Mouse (Mus musculus) stomach, embryonic 14.5 days (tissue): Measurements from ENCODE around the gene Hist2h3c1. TPM values are rescaled to one million over a fixed set of nuclear protein-coding genes. Genes with fewer than 3 reads are reported as not detected.
"Not testable (repeated sequence)": the region's sequence is repeated elsewhere in the genome, so short reads cannot be mapped to it uniquely, and the experiment has no call there.

ENCODE experiments used
- ATAC-seq: fragments of 200-750 bp; cut with Nextera tagmentation; 2 replicates; pipeline ENCODE4 v1.8.0; 2017; ENCODE audit warnings: low read depth, moderate TSS enrichment; ENCODE audit not compliant: insufficient number of reproducible peaks, insufficient read depth, low FRiP score
- H3K27ac ChIP-seq: fragments of 300-500 bp; sonication (generic); 2 replicates; pipeline ENCODE4 v1.5.1; 2014; ENCODE audit warnings: mild to moderate bottlenecking, low read length, moderate library complexity, mixed read lengths
- H3K27me3 ChIP-seq: fragments of 300-500 bp; sonication (generic); 2 replicates; pipeline ENCODE4 v1.6.1; 2014; ENCODE audit warnings: low read length, control low read depth, mixed read lengths; ENCODE audit not compliant: control insufficient read depth, insufficient read depth
- H3K36me3 ChIP-seq: fragments of 300-500 bp; sonication (generic); 2 replicates; pipeline ENCODE4 v1.6.1; 2014; ENCODE audit warnings: mild to moderate bottlenecking, control low read depth, low read length, moderate library complexity, mixed read lengths; ENCODE audit not compliant: control insufficient read depth, insufficient read depth
- H3K4me1 ChIP-seq: fragments of 300-500 bp; sonication (generic); 2 replicates; pipeline ENCODE4 v1.6.1; 2014; ENCODE audit warnings: low read length, control low read depth, mixed read lengths; ENCODE audit not compliant: control insufficient read depth, insufficient read depth
- H3K4me2 ChIP-seq: fragments of 300-500 bp; sonication (generic); replicated peaks from 2 replicates; pipeline ENCODE4 v1.6.1; 2014; ENCODE audit warnings: low read depth, low read length, control low read depth
- H3K4me3 ChIP-seq: fragments of 300-500 bp; sonication (generic); 2 replicates; pipeline ENCODE4 v1.5.1; 2014; ENCODE audit warnings: low read depth, low read length, control low read depth
- H3K9ac ChIP-seq: fragments of 300-500 bp; sonication (generic); replicated peaks from 2 replicates; pipeline ENCODE4 v1.6.1; 2014; ENCODE audit warnings: low read depth, mild to moderate bottlenecking, control low read depth, low read length, moderate library complexity, mixed read lengths
- H3K9me3 ChIP-seq: fragments of 300-500 bp; sonication (generic); 2 replicates; pipeline ENCODE4 v1.6.1; 2016; ENCODE audit warnings: low read depth, low read length, control low read depth; ENCODE audit not compliant: control insufficient read depth
- WGBS: fragments of 180-500 bp; shearing (Covaris S2); extraction: QIAGEN DNeasy Blood & Tissue Kit; methylation state at CpG from one replicate; pipeline ENCODE4 v1.1.7; 2014; 5-methylcytosine and 5-hydroxymethylcytosine counted together
- polyA plus RNA-seq: library from polyadenylated mRNA; unstranded; fragments of >200 nt; fragmentation: Nextera tagmentation; extraction: Ambion mirVana; gene quantifications from 2 replicates; pipeline ENCODE4 v1.2.1, GENCODE M21; 2014

Hist2h3c1 gene
- polyA plus RNA-seq, 1 experiment from 2014 or later: 3.0 TPM

DNA sequence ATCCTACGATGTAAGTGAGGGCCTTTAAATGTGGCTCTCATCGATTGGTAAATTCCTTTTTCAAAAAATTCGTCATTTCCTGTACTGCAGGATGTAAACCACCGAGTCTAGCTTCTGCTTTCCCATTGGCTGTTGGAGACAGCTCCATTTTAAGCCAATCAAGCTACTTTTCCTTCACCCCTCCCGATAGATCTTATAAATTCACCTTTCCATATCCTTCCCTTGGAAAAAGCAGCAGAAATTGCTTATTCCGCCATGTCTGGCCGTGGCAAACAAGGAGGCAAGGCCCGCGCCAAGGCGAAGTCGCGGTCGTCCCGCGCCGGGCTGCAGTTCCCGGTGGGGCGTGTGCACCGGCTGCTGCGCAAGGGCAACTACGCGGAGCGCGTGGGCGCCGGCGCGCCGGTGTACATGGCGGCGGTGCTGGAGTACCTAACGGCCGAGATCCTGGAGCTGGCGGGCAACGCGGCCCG lies 26.8 kb upstream of the Hist2h3c1 start, which contains the start of the genes Bola1 and Hist2h2ab:
Gene Bola1 (minus strand): TSS at position 49 of the 470 bp plus-strand sequence.
Gene Hist2h2ab (plus strand): TSS at position 205 of the 470 bp plus-strand sequence.
- under 1% methylated on average over 37 of the region's 37 CpGs for WGBS
- peak within 1 kb of the TSS; percentile 96 for H3K27ac ChIP-seq

DNA sequence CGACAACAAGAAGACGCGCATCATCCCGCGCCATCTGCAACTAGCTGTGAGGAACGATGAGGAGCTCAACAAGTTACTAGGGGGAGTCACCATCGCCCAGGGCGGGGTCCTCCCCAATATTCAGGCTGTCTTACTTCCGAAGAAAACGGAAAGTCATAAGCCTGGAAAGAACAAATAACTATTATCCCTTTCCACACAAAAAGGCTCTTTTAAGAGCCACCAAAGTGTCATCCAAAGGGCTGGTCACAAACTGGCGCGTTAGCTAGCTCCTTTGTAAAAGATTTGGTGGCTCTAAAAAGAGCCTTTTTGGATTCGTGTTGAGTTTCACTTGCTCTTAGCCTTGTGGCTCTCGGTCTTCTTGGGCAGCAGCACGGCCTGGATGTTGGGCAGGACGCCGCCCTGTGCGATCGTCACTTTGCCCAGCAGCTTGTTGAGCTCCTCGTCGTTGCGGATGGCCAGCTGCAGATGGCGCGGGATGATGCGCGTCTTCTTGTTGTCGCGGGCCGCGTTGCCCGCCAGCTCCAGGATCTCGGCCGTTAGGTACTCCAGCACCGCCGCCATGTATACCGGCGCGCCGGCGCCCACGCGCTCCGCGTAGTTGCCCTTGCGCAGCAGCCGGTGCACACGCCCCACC lies 26.2 kb upstream of the Hist2h3c1 start:
- Histone ChIP-seq H3K9ac (peak overlapping the region; percentile 57), H3K4me1 (peaks cover 22% of the 10 kb centered on the region), H3K27ac (peak overlapping the region; percentile 96), H3K4me2 (peak overlapping the region; percentile 90), H3K4me3 (peak overlapping the region; percentile 46)
- H3K36me3 ChIP-seq, ATAC-seq, H3K27me3 ChIP-seq, H3K9me3 ChIP-seq: not testable (repeated sequence)
- under 1% methylated on average over 27 of the region's 47 CpGs for WGBS

More for the DNA sequence above, 26.8 kb upstream of the Hist2h3c1 start, which contains the start of the genes Bola1 and Hist2h2ab:
- H3K27me3 ChIP-seq: no peaks in the 10 kb centered on the region
- peak within 1 kb of the TSS; percentile 90 for H3K4me2 ChIP-seq
- H3K9me3 ChIP-seq: no peaks in the 10 kb centered on the region
- H3K4me1 ChIP-seq: peaks cover 22% of the 10 kb centered on the region
- H3K4me3 ChIP-seq: peak within 1 kb of the TSS; percentile 46
- no peaks in the 10 kb centered on the region for H3K36me3 ChIP-seq
- H3K9ac ChIP-seq: peak within 1 kb of the TSS; percentile 57
- peak; percentile 86 for ATAC-seq

DNA sequence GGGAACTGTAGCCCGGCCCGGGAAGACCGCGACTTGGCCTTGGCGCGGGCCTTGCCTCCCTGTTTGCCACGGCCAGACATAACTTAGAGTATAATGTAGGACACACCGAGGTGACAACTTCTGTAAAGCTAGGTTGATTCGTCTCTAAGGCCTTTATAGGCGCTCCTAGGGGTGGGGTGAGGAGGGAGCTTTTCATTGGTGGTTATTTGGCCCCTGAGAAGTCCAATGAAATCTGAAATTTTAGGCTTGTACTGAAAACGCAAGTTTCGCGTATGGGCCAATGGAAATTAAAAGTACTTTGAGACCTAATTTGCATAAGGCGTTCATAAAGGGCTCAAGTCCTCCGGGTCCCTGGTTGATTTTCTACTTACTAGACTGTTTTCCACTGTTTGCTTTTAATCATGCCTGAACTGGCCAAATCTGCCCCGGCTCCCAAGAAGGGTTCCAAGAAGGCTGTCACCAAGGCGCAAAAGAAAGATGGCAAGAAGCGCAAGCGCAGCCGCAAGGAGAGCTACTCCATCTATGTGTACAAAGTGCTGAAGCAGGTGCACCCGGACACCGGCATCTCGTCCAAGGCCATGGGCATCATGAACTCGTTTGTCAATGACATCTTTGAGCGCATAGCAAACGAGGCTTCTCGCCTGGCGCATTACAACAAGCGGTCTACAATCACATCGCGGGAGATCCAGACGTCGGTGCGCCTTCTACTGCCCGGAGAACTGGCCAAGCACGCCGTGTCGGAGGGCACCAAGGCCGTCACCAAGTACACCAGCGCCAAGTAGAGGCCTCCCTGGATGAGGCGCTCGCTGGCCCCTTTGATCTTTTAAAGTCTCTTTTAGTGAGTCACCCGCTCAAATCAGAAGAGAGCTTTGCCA lies 25.5 kb upstream of the Hist2h3c1 start, which contains the start of the genes Hist2h2ac and Hist2h2be:
Gene Hist2h2ac (minus strand): TSS at position 116 of the 875 bp plus-strand sequence.
Gene Hist2h2be (plus strand): TSS at position 355 of the 875 bp plus-strand sequence.
- H3K9me3 ChIP-seq: no peaks in the 10 kb centered on the region
- H3K4me2 ChIP-seq: peak within 1 kb of the TSS; percentile 90
- peak within 1 kb of the TSS; percentile 46 for H3K4me3 ChIP-seq
- H3K36me3 ChIP-seq: no peaks in the 10 kb centered on the region
- peaks cover 22% of the 10 kb centered on the region for H3K4me1 ChIP-seq
- H3K27ac ChIP-seq: peak within 1 kb of the TSS; percentile 96
- peak within 1 kb of the TSS; percentile 57 for H3K9ac ChIP-seq
- no peaks in the 10 kb centered on the region for H3K27me3 ChIP-seq
- peak; percentile 92 for ATAC-seq
- WGBS: under 1% methylated on average over 43 of the region's 43 CpGs

DNA sequence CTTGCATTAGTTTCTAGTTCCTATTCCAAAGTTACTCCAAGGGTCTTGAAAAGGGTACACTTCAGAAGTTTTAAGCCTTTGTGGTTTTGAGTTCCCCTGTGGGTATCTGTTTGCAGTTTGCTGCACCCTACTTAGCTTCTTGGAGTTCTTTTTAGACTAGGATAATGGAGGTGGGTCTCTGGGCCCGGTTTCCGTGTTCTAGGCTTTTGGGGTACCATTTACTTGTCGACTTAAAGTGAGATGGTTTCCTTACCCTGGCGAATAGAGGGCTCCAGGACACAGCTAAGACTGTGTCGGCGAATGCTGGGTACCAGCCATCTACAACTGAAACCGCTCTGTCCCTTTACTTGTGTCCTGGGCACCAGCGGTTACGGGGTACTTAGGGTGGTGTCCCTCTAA lies 24.8 kb upstream of the Hist2h3c1 start:
- ATAC-seq: no peak
- H3K9ac ChIP-seq: peak overlapping the region; percentile 48

DNA sequence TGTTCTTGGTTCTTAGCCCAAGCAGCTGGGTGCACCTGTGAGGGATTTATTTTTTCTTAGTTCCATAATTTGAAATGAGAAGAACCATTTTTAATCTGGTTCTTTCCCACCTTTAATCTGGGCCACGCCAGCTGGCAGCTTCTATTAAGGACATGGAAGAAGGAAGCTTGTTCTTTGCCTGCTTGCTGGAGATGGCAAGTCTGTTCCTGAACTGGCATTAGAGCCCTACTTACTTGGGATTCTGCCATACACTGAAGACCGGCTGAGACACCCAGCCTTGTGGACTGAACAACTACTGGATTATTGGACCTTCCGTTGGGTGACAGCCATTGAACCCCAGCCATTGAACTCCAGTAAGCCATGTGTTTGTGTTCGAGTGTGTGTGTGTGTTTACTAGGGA lies 23.7 kb upstream of the Hist2h3c1 start:
- Histone ChIP-seq H3K9ac (no peak overlapping the region), H3K4me1 (peaks cover 22% of the 10 kb centered on the region), H3K27me3 (no peaks in the 10 kb centered on the region), H3K4me2 (peak overlapping the region; percentile 90; the same call in 1 of the 2 replicates), H3K9me3 (no peaks in the 10 kb centered on the region), H3K36me3 (no peaks in the 10 kb centered on the region), H3K27ac (no peak overlapping the region), H3K4me3 (no peak overlapping the region)
- no peak for ATAC-seq
- whole genome bisulfite sequencing: 90% methylated on average over 4 of the region's 4 CpGs

More for the DNA sequence above, 24.8 kb upstream of the Hist2h3c1 start:
- Histone ChIP-seq H3K4me3 (peak overlapping the region; percentile 46), H3K36me3 (no peaks in the 10 kb centered on the region), H3K4me2 (peak overlapping the region; percentile 90), H3K9me3 (no peaks in the 10 kb centered on the region), H3K27ac (peak overlapping the region; percentile 96), H3K27me3 (no peaks in the 10 kb centered on the region), H3K4me1 (peaks cover 22% of the 10 kb centered on the region)
- WGBS: 22% methylated on average over 9 of the region's 9 CpGs

DNA sequence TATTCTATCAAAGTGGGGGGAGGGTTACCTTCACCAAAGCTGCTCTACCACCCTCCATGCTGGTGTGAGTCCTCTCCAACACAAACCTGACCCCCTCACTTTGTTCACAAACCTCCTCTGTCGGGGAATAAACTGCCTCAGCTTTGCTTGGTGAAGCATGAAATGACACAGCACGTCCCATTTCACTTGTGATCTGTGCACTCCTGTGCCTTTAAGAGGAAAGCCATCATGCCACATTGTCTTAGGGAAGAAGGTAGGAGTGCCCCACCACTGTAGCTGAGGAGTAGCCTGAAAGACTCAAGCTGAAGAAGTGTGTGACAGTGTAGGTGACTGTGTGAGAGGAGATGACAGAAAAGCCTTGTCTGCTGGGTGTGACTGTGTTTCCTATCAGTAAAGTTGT lies 21.1 kb upstream of the Hist2h3c1 start:
- Histone ChIP-seq H3K4me2 (no peak overlapping the region), H3K27me3 (no peaks in the 10 kb centered on the region), H3K9ac (no peak overlapping the region), H3K27ac (no peak overlapping the region), H3K4me3 (no peak overlapping the region), H3K4me1 (peaks cover 14% of the 10 kb centered on the region), H3K36me3 (no peaks in the 10 kb centered on the region), H3K9me3 (no peaks in the 10 kb centered on the region)
- 62% methylated on average over 2 of the region's 2 CpGs for WGBS
- no peak for ATAC-seq

DNA sequence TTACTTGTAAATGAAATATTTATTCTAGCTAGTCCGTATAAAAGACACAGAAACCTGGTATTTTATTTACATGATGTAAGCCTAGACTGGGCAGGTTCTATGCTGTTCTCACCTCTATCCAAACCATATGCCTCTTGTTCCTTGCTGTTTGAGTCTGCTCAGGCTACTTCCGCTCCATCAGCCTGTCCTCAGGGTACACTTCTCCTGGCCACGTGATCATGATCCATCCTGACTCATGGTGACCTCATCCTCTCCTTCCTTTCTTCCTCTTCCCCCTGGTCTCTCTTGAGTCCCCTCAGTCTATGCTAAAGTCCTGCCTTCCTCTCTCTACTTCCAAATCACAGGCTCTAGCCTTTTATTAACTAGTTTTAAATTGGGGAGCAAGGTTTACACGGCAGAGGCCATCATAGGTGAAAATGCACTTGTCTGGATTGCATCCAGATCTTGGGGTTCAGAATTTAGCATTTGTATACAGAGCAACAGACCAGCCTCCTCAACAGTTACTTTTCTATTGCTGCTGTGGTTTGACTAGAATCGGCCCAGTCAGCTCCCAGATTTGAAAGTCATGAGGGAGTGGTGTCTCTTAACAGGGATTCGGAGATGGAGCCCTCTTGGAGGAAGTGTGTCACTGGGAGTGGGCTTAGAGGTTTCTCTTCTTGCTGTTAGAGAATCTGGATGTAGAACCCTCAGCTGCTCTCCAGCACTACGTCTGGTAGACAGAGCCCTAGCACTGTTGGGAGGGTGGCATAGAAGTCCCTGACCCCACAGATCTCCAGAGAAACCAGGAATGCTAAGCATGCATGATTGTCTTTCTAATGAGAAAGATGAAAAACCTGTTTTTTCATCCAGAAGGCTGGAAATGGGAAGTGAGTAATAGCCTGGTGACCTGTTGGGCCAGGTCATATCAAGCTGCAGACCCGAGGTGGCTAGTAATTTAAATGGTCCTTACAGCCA lies 19.5 kb upstream of the Hist2h3c1 start:
- WGBS: 50% methylated on average over 8 of the region's 8 CpGs
- ATAC-seq: no peak
- Histone ChIP-seq H3K9me3 (no peaks in the 10 kb centered on the region), H3K4me1 (peaks cover 10% of the 10 kb centered on the region), H3K27ac (no peak overlapping the region), H3K27me3 (no peaks in the 10 kb centered on the region), H3K4me2 (no peak overlapping the region), H3K4me3 (no peak overlapping the region), H3K9ac (no peak overlapping the region), H3K36me3 (no peaks in the 10 kb centered on the region)
